Mouse (Mus musculus): ENCODE data around the gene Edar. TPM values are rescaled to one million over a fixed set of nuclear protein-coding genes. Genes with fewer than 3 reads are reported as not detected.

Edar gene
- polyA plus RNA-seq, 1 experiment from 2014 or later = 0.16 TPM

- no peak for TF ChIP-seq CTCF (IDR thresholded peaks at IDR 0.05; ENCODE audit: low read depth)
- H3K4me3 ChIP-seq (ENCODE audit: low read depth, low read length) = no peak overlapping the region
- H3K9ac ChIP-seq (ENCODE audit: low read depth, low read length) = no peak overlapping the region
- H3K27me3 ChIP-seq (replicated peaks; ENCODE audit: control insufficient read depth, insufficient read depth, low read length) = no peaks in the 10 kb centered on the region
- H3K36me3 ChIP-seq (ENCODE audit: control insufficient read depth, insufficient read depth) = no peaks in the 10 kb centered on the region
- no peak overlapping the region for H3K27ac ChIP-seq (ENCODE audit: low read depth, low read length)
- no peaks in the 10 kb centered on the region for H3K4me1 ChIP-seq (replicated peaks; ENCODE audit: control insufficient read depth, insufficient read depth, low read length)
- no peak overlapping the region for H3K4me2 ChIP-seq (replicated peaks; ENCODE audit: low read depth)
- ATAC-seq = no peak
- WGBS = 61% methylated on average over 6 of the region's 6 CpGs
- H3K9me3 ChIP-seq (ENCODE audit: control insufficient read depth) = no peaks in the 10 kb centered on the region
Measured at GRCm38 (mm10) chr10:58560521-58560920, 114.9 kb downstream of the Edar start.

GRCm38 (mm10) chr10:58559901-58560300 is 115.6 kb downstream of the Edar start:
- no peaks in the 10 kb centered on the region for H3K27me3 ChIP-seq (replicated peaks; ENCODE audit: control insufficient read depth, insufficient read depth, low read length)
- 26% methylated on average over 3 of the region's 3 CpGs for WGBS
- no peak overlapping the region for H3K4me3 ChIP-seq (ENCODE audit: low read depth, low read length)
- H3K36me3 ChIP-seq (ENCODE audit: control insufficient read depth, insufficient read depth) = no peaks in the 10 kb centered on the region
- peak; percentile 76 for TF ChIP-seq CTCF (IDR thresholded peaks at IDR 0.05; ENCODE audit: low read depth)
- H3K4me1 ChIP-seq (replicated peaks; ENCODE audit: control insufficient read depth, insufficient read depth, low read length) = no peaks in the 10 kb centered on the region
- H3K9ac ChIP-seq (ENCODE audit: low read depth, low read length) = no peak overlapping the region
- H3K9me3 ChIP-seq (ENCODE audit: control insufficient read depth) = no peaks in the 10 kb centered on the region
- H3K4me2 ChIP-seq (replicated peaks; ENCODE audit: low read depth) = no peak overlapping the region
- H3K27ac ChIP-seq (ENCODE audit: low read depth, low read length) = no peak overlapping the region
- no peak for ATAC-seq

GRCm38 (mm10) chr10:58559098-58559497 is 116.4 kb downstream of the Edar start:
- H3K4me1 ChIP-seq (replicated peaks; ENCODE audit: control insufficient read depth, insufficient read depth, low read length) = no peaks in the 10 kb centered on the region
- no peak overlapping the region for H3K4me2 ChIP-seq (replicated peaks; ENCODE audit: low read depth)
- no peaks in the 10 kb centered on the region for H3K9me3 ChIP-seq (ENCODE audit: control insufficient read depth)
- H3K27ac ChIP-seq (ENCODE audit: low read depth, low read length) = no peak overlapping the region
- no peaks in the 10 kb centered on the region for H3K36me3 ChIP-seq (ENCODE audit: control insufficient read depth, insufficient read depth)
- 31% methylated on average over 7 of the region's 7 CpGs for WGBS
- no peak overlapping the region for H3K9ac ChIP-seq (ENCODE audit: low read depth, low read length)
- no peak; the same call in 1 of the 2 replicates for ATAC-seq
- TF ChIP-seq CTCF (IDR thresholded peaks at IDR 0.05; ENCODE audit: low read depth) = peak; percentile 65
- no peaks in the 10 kb centered on the region for H3K27me3 ChIP-seq (replicated peaks; ENCODE audit: control insufficient read depth, insufficient read depth, low read length)
- H3K4me3 ChIP-seq (ENCODE audit: low read depth, low read length) = no peak overlapping the region

GRCm38 (mm10) chr10:58554693-58555387 is 120.6 kb downstream of the Edar start:
- 88% methylated on average over 8 of the region's 8 CpGs for WGBS
- Histone ChIP-seq H3K4me1 (replicated peaks; ENCODE audit: control insufficient read depth, insufficient read depth, low read length) (no peaks in the 10 kb centered on the region), H3K27me3 (replicated peaks; ENCODE audit: control insufficient read depth, insufficient read depth, low read length) (no peaks in the 10 kb centered on the region)

More at GRCm38 (mm10) chr10:58554693-58555387, 120.6 kb downstream of the Edar start:
- no peaks in the 10 kb centered on the region for H3K9me3 ChIP-seq (ENCODE audit: control insufficient read depth)
- no peak overlapping the region for H3K4me3 ChIP-seq (ENCODE audit: low read depth, low read length)
- no peak overlapping the region for H3K4me2 ChIP-seq (replicated peaks; ENCODE audit: low read depth)
- no peak overlapping the region for H3K27ac ChIP-seq (ENCODE audit: low read depth, low read length)
- ATAC-seq = no peak
- H3K36me3 ChIP-seq (ENCODE audit: control insufficient read depth, insufficient read depth) = no peaks in the 10 kb centered on the region
- TF ChIP-seq CTCF (IDR thresholded peaks at IDR 0.05; ENCODE audit: low read depth) = no peak
- H3K9ac ChIP-seq (ENCODE audit: low read depth, low read length) = no peak overlapping the region

Other genes starting within 250 kb of the Edar start
- gene Ranbp2, start 228.7 kb downstream of the Edar start, polyA plus RNA-seq (2015; fragmentation: Nextera tagmentation; extraction: Ambion mirVana) = 8.0 and 9.0 TPM in 2 replicates
- gene Ccdc138, start 177.7 kb downstream of the Edar start, polyA plus RNA-seq (2015; fragmentation: Nextera tagmentation; extraction: Ambion mirVana) = 2.5 and 2.6 TPM in 2 replicates
- gene Gm17542, start 42.6 kb upstream of the Edar start, polyA plus RNA-seq (2015; fragmentation: Nextera tagmentation; extraction: Ambion mirVana) = not detected in 2 replicates
- gene Sh3rf3, start 137.7 kb upstream of the Edar start, polyA plus RNA-seq (2015; fragmentation: Nextera tagmentation; extraction: Ambion mirVana) = 0.17 and 0.24 TPM in 2 replicates

All from intestine, postnatal 0 days (tissue).